Mouse (Mus musculus): Measurements from ENCODE around the gene Gstz1. TPM values are rescaled to one million over a fixed set of nuclear protein-coding genes. Genes with fewer than 3 reads are reported as not detected.

Gstz1 gene
- polyA plus RNA-seq (2012; rRNA removed) = 62.8 and 64.3 TPM in 2 replicates

DNA sequence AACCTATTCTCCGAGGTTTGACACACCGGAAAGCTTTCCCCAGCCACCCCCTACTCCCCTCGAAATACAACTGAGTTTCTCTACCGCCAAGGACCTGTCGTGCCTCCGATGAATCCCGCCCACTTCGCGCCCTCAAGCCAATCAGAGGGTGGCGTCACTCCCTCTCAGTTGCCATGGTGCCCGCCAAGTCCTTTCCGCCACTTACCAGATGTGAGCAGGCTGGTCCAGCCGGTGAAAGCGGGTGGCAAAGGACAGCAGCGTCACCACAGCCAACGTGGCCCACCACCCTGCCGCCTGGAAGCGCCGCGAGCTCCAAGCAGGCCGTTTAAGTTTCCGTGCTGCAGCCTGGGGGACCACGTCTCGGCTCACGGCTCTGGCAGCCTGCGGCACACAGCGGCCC lies at the start of gene Gstz1:
Gene Gstz1, plus strand, starts transcription at position 200 of the 400 bp plus-strand sequence.

DNA sequence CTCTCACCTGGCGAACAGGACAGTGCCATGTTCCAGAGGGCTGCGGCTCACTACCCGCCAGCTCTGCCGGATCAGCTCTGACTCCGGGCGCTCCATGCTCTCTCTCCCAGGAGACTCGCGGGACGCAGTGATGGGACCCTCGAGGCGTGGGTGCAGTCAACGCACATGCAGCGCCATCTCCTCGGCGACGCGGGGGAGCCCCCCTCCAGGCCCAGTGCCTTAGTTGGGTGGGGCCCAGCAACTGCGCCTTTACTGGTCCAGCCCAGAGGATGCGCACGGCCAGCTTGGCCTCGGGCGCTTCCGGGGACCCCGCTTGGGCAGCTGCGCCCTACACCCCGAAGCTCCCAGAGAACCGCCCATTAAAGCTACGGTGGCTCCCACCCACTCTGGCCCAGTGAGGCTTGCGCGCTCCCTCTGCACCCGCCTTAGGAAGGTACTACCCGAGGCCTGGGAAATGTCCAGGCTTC lies 44.8 kb upstream of the Gstz1 start, which contains the start of gene Ngb:
Gene Ngb, minus strand, starts transcription at position 375 of the 467 bp plus-strand sequence.

DNA sequence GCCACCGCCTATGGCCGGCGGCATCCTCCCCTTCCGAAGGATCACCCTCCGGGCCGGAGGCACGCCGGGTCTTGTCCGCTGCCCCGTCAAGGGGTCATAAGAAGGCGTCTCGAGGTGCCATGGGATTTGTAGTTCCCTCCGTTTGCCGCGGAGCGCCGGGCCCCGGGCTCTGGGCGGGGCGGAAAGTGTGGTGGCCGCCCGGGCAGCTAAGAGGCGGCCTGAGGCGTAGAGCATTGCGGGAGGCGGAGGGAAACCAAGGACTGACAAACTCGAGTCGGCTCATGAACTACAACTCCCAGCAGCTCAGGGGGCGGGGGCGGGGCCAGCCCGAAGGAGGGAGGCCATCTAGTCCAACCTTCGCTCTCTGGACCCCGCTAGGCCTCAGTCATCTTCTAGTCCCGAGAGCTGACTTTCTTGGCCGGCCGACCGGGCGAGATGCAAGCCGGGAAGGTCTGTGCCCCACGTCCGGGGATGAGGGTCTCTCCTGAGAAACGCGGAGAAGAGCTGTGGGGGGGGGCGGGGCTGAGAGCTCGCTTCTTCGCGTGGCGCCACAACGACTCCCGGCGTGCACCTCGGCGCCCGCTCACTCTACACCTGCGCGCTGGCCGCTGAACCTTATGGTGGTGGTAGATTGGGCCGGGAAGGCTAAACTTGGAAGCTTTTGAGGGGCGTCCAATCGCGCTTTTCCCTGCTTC lies 577 bp downstream of the Gstz1 start, which contains the start of gene Pomt2:
Gene Pomt2, minus strand, starts transcription at position 574 of the 695 bp plus-strand sequence.

DNA sequence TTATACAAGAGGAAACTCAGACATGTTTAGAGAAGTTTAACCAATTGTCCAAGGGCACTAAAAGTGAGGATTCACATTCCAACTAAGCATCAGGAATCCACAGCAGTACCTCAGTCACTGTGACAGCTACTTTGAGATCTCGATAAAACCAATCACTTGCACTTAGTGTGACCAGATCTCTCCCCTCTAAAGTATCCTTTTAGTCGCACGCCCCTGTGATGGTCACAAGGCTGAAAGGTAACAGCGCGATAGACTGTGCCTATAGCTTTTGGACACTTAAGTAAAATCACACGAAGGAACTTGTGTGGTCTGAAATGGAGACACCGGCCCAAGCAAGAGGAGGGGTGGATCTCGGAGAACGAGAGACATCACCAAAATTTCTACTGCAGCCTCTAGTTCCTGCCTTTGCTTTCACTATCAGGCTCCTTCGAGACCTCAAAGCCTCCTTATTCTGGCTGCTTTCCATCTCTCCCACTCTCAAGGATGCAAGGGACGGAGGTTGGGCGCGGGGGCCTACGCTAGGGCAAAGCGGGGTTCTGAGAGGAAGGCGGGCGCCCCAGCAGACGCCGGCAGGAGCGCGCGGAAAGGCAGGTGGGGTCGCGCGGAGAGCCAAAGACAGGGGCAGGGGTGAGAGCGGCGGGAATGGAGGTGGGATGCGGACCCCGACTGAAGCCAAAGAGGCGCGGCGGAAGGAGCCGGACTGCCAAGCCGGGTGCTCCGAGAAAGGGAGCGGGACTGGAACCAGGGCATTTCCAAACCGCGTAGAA lies 52.4 kb downstream of the Gstz1 start, which contains the start of gene Samd15:
Gene Samd15, plus strand, starts transcription at position 518 of the 767 bp plus-strand sequence.

DNA sequence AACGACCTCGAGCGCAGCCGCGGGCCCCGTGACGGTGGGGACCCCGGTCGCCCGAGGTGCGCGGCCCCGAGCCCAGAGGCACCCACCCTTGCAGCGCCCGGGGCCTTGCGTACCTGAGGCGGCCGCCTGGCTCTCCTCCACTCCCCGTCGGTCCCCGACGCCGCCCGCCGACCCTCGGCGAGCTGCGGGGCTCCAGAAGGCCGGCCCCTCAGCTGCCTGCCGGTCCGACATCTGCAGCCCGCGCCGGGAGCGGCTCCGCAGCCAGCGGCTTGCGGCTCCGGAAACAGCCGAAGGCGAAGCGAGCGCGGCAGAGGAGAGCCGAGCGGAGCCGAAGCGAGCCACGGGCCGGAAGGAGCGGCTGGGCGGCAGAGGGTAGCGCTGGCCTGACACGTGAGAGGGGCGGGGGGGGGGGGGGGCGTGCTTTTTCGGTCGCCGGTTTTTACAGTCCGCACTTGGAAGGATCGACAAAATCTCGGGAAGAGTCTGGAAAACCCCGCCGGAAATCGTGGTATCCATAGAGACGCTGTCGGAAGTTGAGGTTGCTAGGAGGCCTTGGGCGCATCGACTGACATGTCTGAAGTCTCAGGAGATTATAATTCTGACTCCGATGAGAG lies 53.1 kb downstream of the Gstz1 start, which contains the start of gene Tmed8:
Gene Tmed8, minus strand, starts transcription at position 482 of the 614 bp plus-strand sequence.

Other genes with a start within 250 kb of the Gstz1 start
- gene Cipc, start 200.1 kb upstream of the Gstz1 start, polyA plus RNA-seq (2012; rRNA removed) = 57.9 and 58.9 TPM in 2 replicates
- gene Zdhhc22, start 156.7 kb upstream of the Gstz1 start, polyA plus RNA-seq (2012; rRNA removed) = 19.1 and 22.9 TPM in 2 replicates
- gene Tmem63c, start 125.8 kb upstream of the Gstz1 start, polyA plus RNA-seq (2012; rRNA removed) = 28.4 and 28.9 TPM in 2 replicates
- gene Ngb, start 44.6 kb upstream of the Gstz1 start, polyA plus RNA-seq (2012; rRNA removed) = 6.0 and 6.8 TPM in 2 replicates
- 18.9 and 20.1 TPM in 2 replicates for gene Pomt2, start 803 bp downstream of the Gstz1 start, polyA plus RNA-seq (2012; rRNA removed)
- 1.7 and 2.4 TPM in 2 replicates for gene Samd15, start 52.6 kb downstream of the Gstz1 start, polyA plus RNA-seq (2012; rRNA removed)
- 16.0 and 16.5 TPM in 2 replicates for gene Tmed8, start 53.3 kb downstream of the Gstz1 start, polyA plus RNA-seq (2012; rRNA removed)
- 2.2 and 2.9 TPM in 2 replicates for gene Noxred1, start 91.6 kb downstream of the Gstz1 start, polyA plus RNA-seq (2012; rRNA removed)
- gene Vipas39, start 119.1 kb downstream of the Gstz1 start, polyA plus RNA-seq (2012; rRNA removed) = 65.6 and 66.4 TPM in 2 replicates
- 217 and 227 TPM in 2 replicates for gene Ahsa1, start 119.3 kb downstream of the Gstz1 start, polyA plus RNA-seq (2012; rRNA removed)
- gene Ism2, start 152.5 kb downstream of the Gstz1 start, polyA plus RNA-seq (2012; rRNA removed) = 0.65 and 1.0 TPM in 2 replicates
- gene Sptlc2, start 241.2 kb downstream of the Gstz1 start, polyA plus RNA-seq (2012; rRNA removed) = 40.1 and 46.7 TPM in 2 replicates